Mouse (Mus musculus): ENCODE data around the gene Cep41. TPM values are rescaled to one million over a fixed set of nuclear protein-coding genes. Genes with fewer than 3 reads are reported as not detected.

The Cep41 gene
- polyA plus RNA-seq, 1 experiment = 5.5 TPM

GRCm38 (mm10) chr6:30734465-30734864 is 40.9 kb upstream of the Cep41 start:
- H3K36me3 ChIP-seq (ENCODE audit: control insufficient read depth, insufficient read depth) = no peaks in the 10 kb centered on the region
- no peak overlapping the region for H3K4me3 ChIP-seq
- H3K27me3 ChIP-seq (ENCODE audit: control insufficient read depth, insufficient read depth, insufficient read length) = no peaks in the 10 kb centered on the region
- no peak for TF ChIP-seq SRF (IDR thresholded peaks at IDR 0.05; ENCODE audit: control insufficient read depth, insufficient read length, low read depth)
- no peak for TF ChIP-seq E2F4 (IDR thresholded peaks at IDR 0.05; ENCODE audit: insufficient read depth)
- no peak for TF ChIP-seq MAX (IDR thresholded peaks at IDR 0.05; ENCODE audit: low read depth)
- no peak for TF ChIP-seq REST (IDR thresholded peaks at IDR 0.05; ENCODE audit: insufficient read depth, insufficient read length)
- no peak for TF ChIP-seq POLR2A (IDR thresholded peaks at IDR 0.05; ENCODE audit: insufficient read length, low read depth)
- TF ChIP-seq USF1 (IDR thresholded peaks at IDR 0.05; ENCODE audit: low read depth) = no peak
- TF ChIP-seq POLR2AphosphoS2 (IDR thresholded peaks at IDR 0.05; ENCODE audit: insufficient read length, low read depth) = no peak
- no peak overlapping the region for H3K4me2 ChIP-seq (ENCODE audit: low read depth)
- no peak overlapping the region for H3ac ChIP-seq (ENCODE audit: control insufficient read depth, insufficient read length)
- peaks cover 3% of the 10 kb centered on the region for H3K79me2 ChIP-seq (ENCODE audit: control insufficient read depth, insufficient read depth)

DNA sequence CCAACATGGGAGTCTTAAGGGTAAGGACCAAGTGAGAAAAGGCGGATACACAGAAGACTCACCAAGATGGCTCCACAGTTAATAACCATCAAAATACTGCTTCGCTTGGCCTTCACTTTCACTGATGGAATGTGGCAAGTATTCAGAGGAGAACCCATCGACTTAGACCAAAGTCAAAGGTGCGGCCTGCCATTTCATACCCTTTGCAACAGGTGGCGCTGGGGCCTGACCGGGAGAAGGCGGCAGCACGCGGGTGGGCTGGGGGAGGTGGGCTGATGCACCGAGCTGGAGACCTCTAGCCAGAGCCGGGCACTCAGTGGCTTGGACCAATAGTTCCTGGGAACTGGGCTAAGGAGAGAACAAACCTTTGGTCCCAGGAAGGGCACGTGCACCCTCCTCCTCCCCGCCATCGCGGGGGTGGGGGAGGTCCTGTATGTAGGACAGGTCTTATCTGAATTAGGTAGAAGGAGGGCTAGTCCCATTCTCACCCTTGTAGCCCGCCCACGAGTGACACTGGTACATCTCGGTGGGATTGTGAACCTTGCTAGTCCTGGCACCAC is 39.1 kb upstream of the Cep41 start:
- Histone ChIP-seq H3K27me3 (ENCODE audit: control insufficient read depth, insufficient read depth, insufficient read length) (no peaks in the 10 kb centered on the region), H3ac (ENCODE audit: control insufficient read depth, insufficient read length) (no peak overlapping the region), H3K79me2 (ENCODE audit: control insufficient read depth, insufficient read depth) (no peaks in the 10 kb centered on the region), H3K4me2 (ENCODE audit: low read depth) (no peak overlapping the region), H3K36me3 (ENCODE audit: control insufficient read depth, insufficient read depth) (no peaks in the 10 kb centered on the region), H3K4me3 (no peak overlapping the region)
- TF ChIP-seq MYOD1 (IDR thresholded peaks at IDR 0.05; ENCODE audit: control insufficient read depth in 1 of 3, insufficient read length in 2 of 3, low read depth in 2 of 3) (no peak), E2F4 (IDR thresholded peaks at IDR 0.05; ENCODE audit: insufficient read depth) (no peak), REST (IDR thresholded peaks at IDR 0.05; ENCODE audit: insufficient read depth, insufficient read length) (no peak), POLR2A (IDR thresholded peaks at IDR 0.05; ENCODE audit: insufficient read length, low read depth) (no peak), SRF (IDR thresholded peaks at IDR 0.05; ENCODE audit: control insufficient read depth, insufficient read length, low read depth) (no peak), MAX (IDR thresholded peaks at IDR 0.05; ENCODE audit: low read depth) (no peak), MYOG (IDR thresholded peaks at IDR 0.05; ENCODE audit: control insufficient read depth in 1 of 3, insufficient read depth in 1 of 3, insufficient read length in 2 of 3, low read depth in 2 of 3) (no peak), TCF3 (IDR thresholded peaks at IDR 0.05; ENCODE audit: insufficient read length, low read depth) (no peak), USF1 (IDR thresholded peaks at IDR 0.05; ENCODE audit: low read depth) (no peak), TCF12 (IDR thresholded peaks at IDR 0.05; ENCODE audit: insufficient read depth, poor library complexity, severe bottlenecking) (no peak), CEBPB (IDR thresholded peaks at IDR 0.05; ENCODE audit: insufficient read depth, poor library complexity, severe bottlenecking) (no peak), POLR2AphosphoS2 (IDR thresholded peaks at IDR 0.05; ENCODE audit: insufficient read length, low read depth) (no peak)

DNA sequence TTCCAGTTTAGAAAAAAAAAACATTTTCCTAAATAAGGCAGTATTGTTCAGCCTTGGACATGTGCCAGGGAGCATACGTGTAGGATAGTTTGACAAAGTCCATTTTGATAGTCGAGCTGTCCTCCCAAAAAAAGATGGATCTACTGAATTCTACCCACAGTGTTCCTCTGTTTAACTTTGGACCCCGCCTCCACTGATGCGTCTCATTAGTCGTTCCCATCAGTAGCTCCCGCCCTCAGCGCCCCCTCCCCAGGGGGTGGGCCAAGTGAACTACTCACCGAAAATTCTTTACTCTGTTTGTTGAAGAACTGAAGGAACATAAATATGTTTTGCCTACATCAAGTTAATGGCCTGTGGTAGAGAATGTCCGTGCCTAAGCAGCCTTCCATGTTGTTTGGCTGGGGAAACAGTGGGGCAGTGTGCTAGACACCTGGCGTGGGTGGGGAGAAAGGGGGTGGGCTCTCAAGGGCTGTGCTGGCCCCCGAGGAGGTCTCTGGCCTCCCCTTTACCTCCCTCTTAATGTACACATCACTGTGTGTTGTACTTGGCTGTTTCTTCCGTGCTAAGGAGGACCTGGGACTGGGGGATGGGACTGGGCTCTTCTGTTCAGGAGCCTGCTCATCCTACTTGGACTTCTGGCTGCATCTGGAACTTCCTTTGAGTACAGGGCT is 36.9 kb upstream of the Cep41 start:
- Histone ChIP-seq H3K27me3 (ENCODE audit: control insufficient read depth, insufficient read depth, insufficient read length) (no peaks in the 10 kb centered on the region), H3K36me3 (ENCODE audit: control insufficient read depth, insufficient read depth) (no peaks in the 10 kb centered on the region), H3K4me2 (ENCODE audit: low read depth) (no peak overlapping the region), H3K4me3 (no peak overlapping the region), H3K79me2 (ENCODE audit: control insufficient read depth, insufficient read depth) (no peaks in the 10 kb centered on the region), H3ac (ENCODE audit: control insufficient read depth, insufficient read length) (no peak overlapping the region)
- no peak for TF ChIP-seq POLR2A (IDR thresholded peaks at IDR 0.05; ENCODE audit: insufficient read length, low read depth)
- no peak for TF ChIP-seq SRF (IDR thresholded peaks at IDR 0.05; ENCODE audit: control insufficient read depth, insufficient read length, low read depth)

DNA sequence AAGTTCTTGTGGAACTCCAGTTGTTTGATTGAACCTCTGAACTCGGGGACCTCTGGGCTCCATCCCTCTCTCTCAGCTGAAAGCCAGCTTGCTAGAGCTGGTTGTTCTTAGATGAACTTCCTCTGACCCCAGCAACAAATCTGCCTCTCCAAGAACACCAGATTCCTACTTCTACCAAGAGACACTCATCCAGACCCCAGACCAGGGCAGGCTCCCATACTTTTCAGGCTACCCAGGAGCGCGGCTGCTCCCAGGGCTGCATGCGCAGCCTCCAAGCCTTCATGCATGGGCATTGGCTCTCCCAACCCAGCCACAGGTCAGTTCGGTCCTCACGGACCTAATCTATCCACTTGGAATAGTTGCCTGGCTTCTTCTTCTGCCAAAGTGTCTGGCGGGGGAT is 29.8 kb upstream of the Cep41 start, which contains the start of gene Mest:
Gene Mest, plus strand, starts transcription at position 217 of the 400 bp plus-strand sequence.
- no peak within 1 kb of the TSS for H3K4me3 ChIP-seq
- no peaks in the 10 kb centered on the region for H3K27me3 ChIP-seq (ENCODE audit: control insufficient read depth, insufficient read depth, insufficient read length)
- H3ac ChIP-seq (ENCODE audit: control insufficient read depth, insufficient read length) = no peak within 1 kb of the TSS
- no peak within 1 kb of the TSS for H3K4me2 ChIP-seq (ENCODE audit: low read depth)
- H3K79me2 ChIP-seq (ENCODE audit: control insufficient read depth, insufficient read depth) = no peaks in the 10 kb centered on the region
- no peaks in the 10 kb centered on the region for H3K36me3 ChIP-seq (ENCODE audit: control insufficient read depth, insufficient read depth)
- TF ChIP-seq CEBPB (IDR thresholded peaks at IDR 0.05; ENCODE audit: insufficient read depth, poor library complexity, severe bottlenecking) = no peak
- TF ChIP-seq REST (IDR thresholded peaks at IDR 0.05; ENCODE audit: insufficient read depth, insufficient read length) = no peak

- Histone ChIP-seq H3K36me3 (ENCODE audit: control insufficient read depth, insufficient read depth) (no peaks in the 10 kb centered on the region), H3K4me2 (ENCODE audit: low read depth) (no peak overlapping the region), H3K27me3 (ENCODE audit: control insufficient read depth, insufficient read depth, insufficient read length) (no peaks in the 10 kb centered on the region), H3K79me2 (ENCODE audit: control insufficient read depth, insufficient read depth) (no peaks in the 10 kb centered on the region), H3K4me3 (no peak overlapping the region), H3ac (ENCODE audit: control insufficient read depth, insufficient read length) (no peak overlapping the region)
- no peak for TF ChIP-seq CEBPB (IDR thresholded peaks at IDR 0.05; ENCODE audit: insufficient read depth, poor library complexity, severe bottlenecking)
- no peak for TF ChIP-seq SRF (IDR thresholded peaks at IDR 0.05; ENCODE audit: control insufficient read depth, insufficient read length, low read depth)
- TF ChIP-seq REST (IDR thresholded peaks at IDR 0.05; ENCODE audit: insufficient read depth, insufficient read length) = no peak
- TF ChIP-seq MYOG (IDR thresholded peaks at IDR 0.05; ENCODE audit: control insufficient read depth in 1 of 3, insufficient read depth in 1 of 3, insufficient read length in 2 of 3, low read depth in 2 of 3) = no peak
- no peak for TF ChIP-seq MAX (IDR thresholded peaks at IDR 0.05; ENCODE audit: low read depth)
- no peak for TF ChIP-seq MYOD1 (IDR thresholded peaks at IDR 0.05; ENCODE audit: control insufficient read depth in 1 of 3, insufficient read length in 2 of 3, low read depth in 2 of 3)
- TF ChIP-seq TCF3 (IDR thresholded peaks at IDR 0.05; ENCODE audit: insufficient read length, low read depth) = no peak
- TF ChIP-seq USF1 (IDR thresholded peaks at IDR 0.05; ENCODE audit: low read depth) = no peak
- no peak for TF ChIP-seq POLR2AphosphoS2 (IDR thresholded peaks at IDR 0.05; ENCODE audit: insufficient read length, low read depth)
- TF ChIP-seq POLR2A (IDR thresholded peaks at IDR 0.05; ENCODE audit: insufficient read length, low read depth) = no peak
- no peak for TF ChIP-seq TCF12 (IDR thresholded peaks at IDR 0.05; ENCODE audit: insufficient read depth, poor library complexity, severe bottlenecking)
- no peak for TF ChIP-seq E2F4 (IDR thresholded peaks at IDR 0.05; ENCODE audit: insufficient read depth)
These were observed 29.0 kb upstream of the Cep41 start for GRCm38 (mm10) chr6:30722385-30723164.

Data from myocyte (in vitro differentiated cells).